Mouse (Mus musculus): ENCODE measurements around the gene Nudt14. TPM values are rescaled to one million over a fixed set of nuclear protein-coding genes. Genes with fewer than 3 reads are reported as not detected.

Nudt14 gene
- polyA plus RNA-seq, 1 experiment from 2014 or later = 57.1 TPM

- Histone ChIP-seq H3K9me3 (ENCODE audit: control insufficient read depth, low read length) (no peaks in the 10 kb centered on the region), H3K4me2 (ENCODE audit: low read depth, low read length) (no peak overlapping the region), H3K4me1 (ENCODE audit: control insufficient read depth, insufficient read depth, low read length) (peaks cover 7% of the 10 kb centered on the region), H3K9ac (replicated peaks; ENCODE audit: low read depth, low read length) (no peak overlapping the region), H3K36me3 (ENCODE audit: control insufficient read depth, insufficient read depth, low read length) (no peaks in the 10 kb centered on the region), H3K4me3 (ENCODE audit: low read depth, low read length) (no peak overlapping the region), H3K27me3 (ENCODE audit: control insufficient read depth, insufficient read depth, low read length) (no peaks in the 10 kb centered on the region), H3K27ac (ENCODE audit: low read depth, low read length) (no peak overlapping the region)
- 69% methylated on average over 4 of the region's 4 CpGs for WGBS
- ATAC-seq (ENCODE audit: low read depth) = no peak
These were observed 47.0 kb downstream of the Nudt14 start for GRCm38 (mm10) chr12:112894969-112895368.

- Histone ChIP-seq H3K4me1 (ENCODE audit: control insufficient read depth, insufficient read depth, low read length) (peaks cover 7% of the 10 kb centered on the region), H3K4me3 (ENCODE audit: low read depth, low read length) (no peak overlapping the region), H3K27ac (ENCODE audit: low read depth, low read length) (no peak overlapping the region), H3K9ac (replicated peaks; ENCODE audit: low read depth, low read length) (no peak overlapping the region), H3K9me3 (ENCODE audit: control insufficient read depth, low read length) (no peaks in the 10 kb centered on the region), H3K36me3 (ENCODE audit: control insufficient read depth, insufficient read depth, low read length) (no peaks in the 10 kb centered on the region), H3K27me3 (ENCODE audit: control insufficient read depth, insufficient read depth, low read length) (no peaks in the 10 kb centered on the region), H3K4me2 (ENCODE audit: low read depth, low read length) (no peak overlapping the region)
- 74% methylated on average over 11 of the region's 11 CpGs for WGBS
- no peak for ATAC-seq (ENCODE audit: low read depth)
These were observed 47.5 kb downstream of the Nudt14 start for GRCm38 (mm10) chr12:112894303-112894884.

GRCm38 (mm10) chr12:112885465-112885864 lies 56.5 kb downstream of the Nudt14 start:
- Histone ChIP-seq H3K27me3 (ENCODE audit: control insufficient read depth, insufficient read depth, low read length) (no peaks in the 10 kb centered on the region), H3K36me3 (ENCODE audit: control insufficient read depth, insufficient read depth, low read length) (no peaks in the 10 kb centered on the region), H3K4me3 (ENCODE audit: low read depth, low read length) (no peak overlapping the region), H3K4me1 (ENCODE audit: control insufficient read depth, insufficient read depth, low read length) (no peaks in the 10 kb centered on the region), H3K9me3 (ENCODE audit: control insufficient read depth, low read length) (no peaks in the 10 kb centered on the region), H3K4me2 (ENCODE audit: low read depth, low read length) (no peak overlapping the region), H3K27ac (ENCODE audit: low read depth, low read length) (no peak overlapping the region), H3K9ac (replicated peaks; ENCODE audit: low read depth, low read length) (no peak overlapping the region)
- WGBS = 65% methylated on average over 7 of the region's 7 CpGs
- no peak for ATAC-seq (ENCODE audit: low read depth)

Small RNAs within 50 kb of the gene (microRNA-seq; reads per million reads assigned to microRNA genes)
- gene Mir6941 = 1.1 reads per million

Other genes with a start within 250 kb of the Nudt14 start
- gene Cep170b, start 221.7 kb downstream of the Nudt14 start, polyA plus RNA-seq (2014; fragmentation: Nextera tagmentation; extraction: Ambion mirVana) = 33.2 and 36.1 TPM in 2 replicates
- gene Pld4, start 181.5 kb downstream of the Nudt14 start, polyA plus RNA-seq (2014; fragmentation: Nextera tagmentation; extraction: Ambion mirVana) = 4.5 and 6.9 TPM in 2 replicates
- gene Ahnak2, start 139.5 kb downstream of the Nudt14 start, polyA plus RNA-seq (2014; fragmentation: Nextera tagmentation; extraction: Ambion mirVana) = 3.1 and 4.9 TPM in 2 replicates
- 17.5 and 17.8 TPM in 2 replicates for gene Clba1, start 133.2 kb downstream of the Nudt14 start, polyA plus RNA-seq (2014; fragmentation: Nextera tagmentation; extraction: Ambion mirVana)
- gene Cdca4, start 112.7 kb downstream of the Nudt14 start, polyA plus RNA-seq (2014; fragmentation: Nextera tagmentation; extraction: Ambion mirVana) = 33.6 and 37.5 TPM in 2 replicates
- gene Gpr132, start 73.9 kb downstream of the Nudt14 start, polyA plus RNA-seq (2014; fragmentation: Nextera tagmentation; extraction: Ambion mirVana) = 0.10 TPM in 1 of 2 replicates, not detected in the other
- 14.0 and 17.2 TPM in 2 replicates for gene Jag2, start 12.3 kb downstream of the Nudt14 start, polyA plus RNA-seq (2014; fragmentation: Nextera tagmentation; extraction: Ambion mirVana)
- gene Btbd6, start 34.4 kb upstream of the Nudt14 start, polyA plus RNA-seq (2014; fragmentation: Nextera tagmentation; extraction: Ambion mirVana) = 48.1 and 55.5 TPM in 2 replicates
- gene Brf1, start 58.6 kb upstream of the Nudt14 start, polyA plus RNA-seq (2014; fragmentation: Nextera tagmentation; extraction: Ambion mirVana) = 52.1 and 53.8 TPM in 2 replicates
- gene Pacs2, start 72.4 kb upstream of the Nudt14 start, polyA plus RNA-seq (2014; fragmentation: Nextera tagmentation; extraction: Ambion mirVana) = 23.0 and 29.4 TPM in 2 replicates
- 0.21 and 0.36 TPM in 2 replicates for gene Tex22, start 132.4 kb upstream of the Nudt14 start, polyA plus RNA-seq (2014; fragmentation: Nextera tagmentation; extraction: Ambion mirVana)
- gene Mta1, start 156.2 kb upstream of the Nudt14 start, polyA plus RNA-seq (2014; fragmentation: Nextera tagmentation; extraction: Ambion mirVana) = 19.2 and 19.6 TPM in 2 replicates
- gene Crip2, start 198.1 kb upstream of the Nudt14 start, polyA plus RNA-seq (2014; fragmentation: Nextera tagmentation; extraction: Ambion mirVana) = 239 and 300 TPM in 2 replicates
- gene Crip1, start 204.2 kb upstream of the Nudt14 start, polyA plus RNA-seq (2014; fragmentation: Nextera tagmentation; extraction: Ambion mirVana) = 11.7 and 46.0 TPM in 2 replicates
- gene Tedc1, start 214.3 kb upstream of the Nudt14 start, polyA plus RNA-seq (2014; fragmentation: Nextera tagmentation; extraction: Ambion mirVana) = 12.7 and 17.5 TPM in 2 replicates
- 24.9 and 29.4 TPM in 2 replicates for gene Tmem121, start 243.8 kb upstream of the Nudt14 start, polyA plus RNA-seq (2014; fragmentation: Nextera tagmentation; extraction: Ambion mirVana)

Data from neural tube, embryonic 14.5 days (tissue).